Mouse (Mus musculus) bone marrow, adult 2 months (tissue): ENCODE results near the gene Polrmt. TPM values are rescaled to one million over a fixed set of nuclear protein-coding genes. Genes with fewer than 3 reads are reported as not detected.

Experiments used
- H3K27ac ChIP-seq: fragments of 200-500 bp; 2 replicates; pipeline ENCODE4 v1.5.1; 2012; ENCODE audit warnings: low read depth, mild to moderate bottlenecking, control low read depth, inconsistent platforms, low read length; ENCODE audit not compliant: control insufficient read depth, poor library complexity, insufficient read depth
- H3K4me1 ChIP-seq: fragments of 200-500 bp; 2 replicates; pipeline ENCODE4 v1.6.1; 2011; ENCODE audit warnings: low read length; ENCODE audit not compliant: control insufficient read depth, insufficient read depth
- H3K4me3 ChIP-seq: fragments of 200-500 bp; replicated peaks from 2 replicates; pipeline ENCODE3; 2011; ENCODE audit warnings: mild to moderate bottlenecking, low read depth, low read length, control low read depth; ENCODE audit not compliant: control insufficient read depth
- CTCF ChIP-seq: fragments of 200-500 bp; IDR thresholded peaks from 2 replicates; pipeline ENCODE4 v1.5.1; 2011; ENCODE audit warnings: low read length, control low read depth; ENCODE audit not compliant: control insufficient read depth, insufficient read depth
- POLR2A ChIP-seq: fragments of 200-500 bp; IDR thresholded peaks from 2 replicates; pipeline ENCODE4 v1.6.1; 2011; ENCODE audit warnings: low read depth, mild to moderate bottlenecking, control low read depth, low read length, borderline replicate concordance; ENCODE audit not compliant: control insufficient read depth
- WGBS: fragments of 180-500 bp; shearing (Covaris S2); methylation state at CpG from one replicate; pipeline ENCODE4 v1.1.7; 2018; 5-methylcytosine and 5-hydroxymethylcytosine counted together
- polyA plus RNA-seq: library from polyadenylated mRNA; stranded (reverse); fragments of >200 nt; gene quantifications from 2 replicates; pipeline ENCODE4 v1.2.4, GENCODE M21; 2011; ENCODE audit warnings: low replicate concordance; ENCODE audit not compliant: missing spikeins, insufficient read depth, insufficient read length

Gene Polrmt
- polyA plus RNA-seq, 1 experiment, result 20.0 TPM

GRCm38 (mm10) chr10:79755854-79756253, 9.5 kb upstream of the Polrmt start:
- TF ChIP-seq POLR2A, result no peak
- TF ChIP-seq CTCF, result no peak
- Histone ChIP-seq H3K4me3 (no peak overlapping the region), H3K27ac (no peak overlapping the region), H3K4me1 (no peaks in the 10 kb centered on the region)
- 77% methylated on average over 3 of the region's 3 CpGs for WGBS

- no peak within 1 kb of the TSS for H3K4me3 ChIP-seq
- TF ChIP-seq CTCF, result no peak
- no peak for TF ChIP-seq POLR2A
- no peak within 1 kb of the TSS; the same call in 1 of the 2 replicates for H3K27ac ChIP-seq
- H3K4me1 ChIP-seq, result no peaks in the 10 kb centered on the region
- 8% methylated on average over 36 of the region's 36 CpGs for WGBS
Observed at GRCm38 (mm10) chr10:79754856-79755516, 8.6 kb upstream of the Polrmt start, which contains the start of gene Fgf22. TSS of gene Fgf22 (plus strand) at chr10:79755076.

- TF ChIP-seq POLR2A, result no peak
- no peak for TF ChIP-seq CTCF
- Histone ChIP-seq H3K4me1 (peaks cover 3% of the 10 kb centered on the region), H3K27ac (no peak overlapping the region), H3K4me3 (no peak overlapping the region)
- 76% methylated on average over 6 of the region's 6 CpGs for WGBS
Observed at GRCm38 (mm10) chr10:79748496-79748895, 2.1 kb upstream of the Polrmt start.

GRCm38 (mm10) chr10:79746774-79747151, 382 bp upstream of the Polrmt start:
- Histone ChIP-seq H3K4me3 (no peak overlapping the region), H3K4me1 (peaks cover 3% of the 10 kb centered on the region), H3K27ac (no peak overlapping the region)
- TF ChIP-seq POLR2A, result no peak
- WGBS, result 16% methylated on average over 6 of the region's 6 CpGs

- H3K4me3 ChIP-seq, result no peak overlapping the region
Observed at GRCm38 (mm10) chr10:79745411-79745810, 970 bp downstream of the Polrmt start.

GRCm38 (mm10) chr10:79743650-79744365, 2.6 kb downstream of the Polrmt start:
- TF ChIP-seq POLR2A (no peak), CTCF (no peak)
- 90% methylated on average over 15 of the region's 15 CpGs for WGBS
- no peak overlapping the region for H3K4me3 ChIP-seq

More at GRCm38 (mm10) chr10:79745411-79745810, 970 bp downstream of the Polrmt start:
- Histone ChIP-seq H3K4me1 (peaks cover 3% of the 10 kb centered on the region), H3K27ac (no peak overlapping the region)
- WGBS, result 90% methylated on average over 3 of the region's 3 CpGs
- TF ChIP-seq CTCF (no peak), POLR2A (no peak)

GRCm38 (mm10) chr10:79743161-79743560, 3.2 kb downstream of the Polrmt start:
- H3K27ac ChIP-seq, result no peak overlapping the region
- TF ChIP-seq POLR2A (no peak), CTCF (no peak)
- H3K4me3 ChIP-seq, result no peak overlapping the region
- WGBS, result 90% methylated on average over 11 of the region's 11 CpGs
- H3K4me1 ChIP-seq, result peaks cover 3% of the 10 kb centered on the region

More at GRCm38 (mm10) chr10:79743650-79744365, 2.6 kb downstream of the Polrmt start:
- Histone ChIP-seq H3K4me1 (peaks cover 3% of the 10 kb centered on the region), H3K27ac (no peak overlapping the region)

- Histone ChIP-seq H3K4me3 (no peak overlapping the region), H3K4me1 (peaks cover 2% of the 10 kb centered on the region), H3K27ac (no peak overlapping the region)
- TF ChIP-seq CTCF (no peak), POLR2A (no peak)
- 82% methylated on average over 11 of the region's 11 CpGs for WGBS
Observed at GRCm38 (mm10) chr10:79740863-79741262, 5.5 kb downstream of the Polrmt start.
